Mouse (Mus musculus) left cerebral cortex, postnatal 14 days (tissue): ENCODE measurements around the gene Sh3bp2. TPM values are rescaled to one million over a fixed set of nuclear protein-coding genes. Genes with fewer than 3 reads are reported as not detected.
"Not testable (repeated sequence)": the region's sequence is repeated elsewhere in the genome, so short reads cannot be mapped to it uniquely, and the experiment has no call there.

Experiments used
- DNase-seq, 2 experiments: peaks; one replicate each; pipeline ENCODE4 v3.0.0; 2021 to 2022; ENCODE audit warnings: low spot score in 2 of 2, mixed read lengths in 1 of 2
- intact Hi-C: fragments of 180-260 bp; cut with DNase I; formaldehyde crosslinking; loops from one replicate; pipeline ENCODE4 v1.15.1; 2025
- total RNA-seq, 2 experiments: library from RNA; stranded (reverse); gene quantifications; 2 replicates each; pipeline ENCODE4 v1.2.3; 2021

Sh3bp2 gene
- total RNA-seq, 2 experiments from 2014 or later, result 2.8 to 4.6 TPM

- DNase-seq, result no peak
- intact Hi-C loops, result no loop called here
Measured at GRCm38 (mm10) chr5:34551821-34552220, 26.2 kb downstream of the Sh3bp2 start.

- no peak for DNase-seq
- intact Hi-C loops, result no loop called here
Measured at GRCm38 (mm10) chr5:34563854-34564253, 38.2 kb downstream of the Sh3bp2 start.

GRCm38 (mm10) chr5:34564291-34564690, 38.7 kb downstream of the Sh3bp2 start:
- DNase-seq, result no peak
- intact Hi-C loops, result no loop called here

GRCm38 (mm10) chr5:34565545-34566283, 40.1 kb downstream of the Sh3bp2 start:
- intact Hi-C loops, result no loop called here

GRCm38 (mm10) chr5:34571551-34571950, 45.9 kb downstream of the Sh3bp2 start:
- no peak for DNase-seq
- intact Hi-C loops, result no loop called here

More at GRCm38 (mm10) chr5:34565545-34566283, 40.1 kb downstream of the Sh3bp2 start:
- peak; percentile 20 to 68 for DNase-seq

- DNase-seq, intact Hi-C loops: not testable (repeated sequence)
Measured at GRCm38 (mm10) chr5:34572568-34572967, 46.9 kb downstream of the Sh3bp2 start.

GRCm38 (mm10) chr5:34573268-34574221, 47.9 kb downstream of the Sh3bp2 start, which contains the start of gene Add1:
TSS of gene Add1 (plus strand) at chr5:34573664.
- peak; percentile 97 to 98 for DNase-seq
- intact Hi-C loops, result no loop called here

- intact Hi-C loops, result no loop called here
- DNase-seq, result no peak
Measured at GRCm38 (mm10) chr5:34574721-34575120, 49.1 kb downstream of the Sh3bp2 start.

GRCm38 (mm10) chr5:34576286-34576685, 50.6 kb downstream of the Sh3bp2 start:
- no peak for DNase-seq
- intact Hi-C loops, result no loop called here

GRCm38 (mm10) chr5:34578038-34578655, 52.5 kb downstream of the Sh3bp2 start:
- intact Hi-C loops, result no loop called here
- no peak for DNase-seq

- intact Hi-C loops, result no loop called here
- DNase-seq, result no peak
Measured at GRCm38 (mm10) chr5:34579377-34579776, 53.7 kb downstream of the Sh3bp2 start.

- intact Hi-C loops, result not testable (repeated sequence)
- peak; percentile 63 to 66 for DNase-seq
Measured at GRCm38 (mm10) chr5:34581671-34582313, 56.2 kb downstream of the Sh3bp2 start.

GRCm38 (mm10) chr5:34582314-34582675, 56.7 kb downstream of the Sh3bp2 start:
- DNase-seq, result no peak
- intact Hi-C loops, result no loop called here

- intact Hi-C loops, result no loop called here
- DNase-seq, result no peak
Measured at GRCm38 (mm10) chr5:34585216-34585615, 59.6 kb downstream of the Sh3bp2 start.

- intact Hi-C loops, result no loop called here
- no peak for DNase-seq
Measured at GRCm38 (mm10) chr5:34587881-34588280, 62.2 kb downstream of the Sh3bp2 start.

- intact Hi-C loops, result no loop called here
- DNase-seq, result no peak
Measured at GRCm38 (mm10) chr5:34590059-34590458, 64.4 kb downstream of the Sh3bp2 start.

- DNase-seq, result no peak
- intact Hi-C loops, result no loop called here
Measured at GRCm38 (mm10) chr5:34590702-34591101, 65.1 kb downstream of the Sh3bp2 start.

GRCm38 (mm10) chr5:34591388-34592004, 65.9 kb downstream of the Sh3bp2 start:
- intact Hi-C loops, result no loop called here
- DNase-seq, result peak in 1 of 2 experiments; percentile 40

- intact Hi-C loops, DNase-seq: not testable (repeated sequence)
Measured at GRCm38 (mm10) chr5:34592224-34592623, 66.6 kb downstream of the Sh3bp2 start.
